Mouse (Mus musculus) E14TG2a.4 (cell line): Measurements from ENCODE around the gene Nodal.

Source experiments
- CTCF ChIP-seq: conservative IDR thresholded peaks from 2 replicates; pipeline ENCODE4 v1.5.1; 2014; ENCODE audit warnings: low read length
- NANOG ChIP-seq: IDR thresholded peaks from 2 replicates; pipeline ENCODE4 v1.6.1; 2014; ENCODE audit warnings: borderline replicate concordance, low read length, mixed read lengths

DNA sequence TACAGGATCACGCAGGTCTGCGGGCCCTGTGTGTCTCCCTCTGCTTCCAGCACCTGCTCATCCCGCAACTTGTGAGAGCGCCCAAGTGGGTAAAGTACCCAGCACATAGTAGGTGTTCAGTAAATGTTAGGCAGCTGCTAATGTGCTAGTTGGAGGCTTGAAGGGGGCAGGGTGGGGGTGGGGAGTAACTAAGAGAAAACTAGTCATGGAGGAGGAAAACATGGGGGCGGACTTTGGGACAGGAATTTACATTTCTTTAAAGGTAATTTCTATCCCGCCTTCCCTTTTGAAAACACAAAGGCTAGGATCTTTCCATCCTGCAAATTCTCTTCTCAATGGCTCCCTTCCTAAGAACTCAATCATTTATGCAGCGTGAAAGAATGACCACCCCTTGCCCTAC, 1.2 kb upstream of the Nodal start:
- TF ChIP-seq CTCF = no peak
- TF ChIP-seq NANOG = no peak
